Mouse (Mus musculus) midbrain, postnatal 0 days (tissue): ENCODE measurements at regions not wholly inside any gene's neighbourhood (a gene's known extent, or its start where the extent isn't known, plus 50 kb on each side); places are given as distances from the start of the nearest gene placed in this dataset.

Experiments
- ATAC-seq: fragments of 200-750 bp; cut with Nextera tagmentation; 2 replicates; pipeline ENCODE4 v1.8.0; 2017; ENCODE audit warnings: moderate number of reproducible peaks, mild to moderate bottlenecking, moderate TSS enrichment, moderate library complexity; ENCODE audit not compliant: low FRiP score
- DNase-seq: peaks from one replicate; pipeline ENCODE4 v3.0.0-alpha.2; 2015; ENCODE audit warnings: low spot score
- H3K27ac ChIP-seq: fragments of 300-500 bp; sonication (generic); 2 replicates; pipeline ENCODE4 v1.5.1; 2014; ENCODE audit warnings: low read depth, mild to moderate bottlenecking, low read length, mixed read lengths
- H3K27me3 ChIP-seq: fragments of 300-500 bp; sonication (generic); 2 replicates; pipeline ENCODE4 v1.6.1; 2014; ENCODE audit warnings: low read length, control low read depth, mixed read lengths; ENCODE audit not compliant: insufficient read depth
- H3K36me3 ChIP-seq: fragments of 300-500 bp; sonication (generic); 2 replicates; pipeline ENCODE4 v1.6.1; 2014; ENCODE audit warnings: low read length, control low read depth, mixed read lengths; ENCODE audit not compliant: insufficient read depth
- H3K4me1 ChIP-seq: fragments of 300-500 bp; sonication (generic); 2 replicates; pipeline ENCODE4 v1.6.1; 2014; ENCODE audit warnings: mild to moderate bottlenecking, control low read depth, antibody characterized with exemption, low read length, mixed read lengths; ENCODE audit not compliant: insufficient read depth
- H3K4me2 ChIP-seq: fragments of 300-500 bp; sonication (generic); 2 replicates; pipeline ENCODE4 v1.6.1; 2014; ENCODE audit warnings: low read depth, mild to moderate bottlenecking, low read length, mixed read lengths; ENCODE audit not compliant: poor library complexity, severe bottlenecking
- H3K4me3 ChIP-seq: fragments of 300-500 bp; sonication (generic); 2 replicates; pipeline ENCODE4 v1.5.1; 2014; ENCODE audit warnings: low read depth, mild to moderate bottlenecking, low read length, moderate library complexity
- H3K9ac ChIP-seq: fragments of 300-500 bp; sonication (generic); replicated peaks from 2 replicates; pipeline ENCODE4 v1.6.1; 2014; ENCODE audit warnings: mild to moderate bottlenecking, low read length, moderate library complexity, mixed read lengths; ENCODE audit not compliant: poor library complexity, severe bottlenecking
- H3K9me3 ChIP-seq: fragments of 300-500 bp; sonication (generic); 2 replicates; pipeline ENCODE4 v1.6.1; 2016; ENCODE audit warnings: low read length, control low read depth
- CTCF ChIP-seq: IDR thresholded peaks from 2 replicates; pipeline ENCODE4 v1.5.1; 2016; ENCODE audit warnings: antibody characterized with exemption, mild to moderate bottlenecking
- WGBS: fragments of 180-500 bp; shearing (Covaris S2); extraction: QIAGEN DNeasy Blood & Tissue Kit; methylation state at CpG from one replicate; pipeline ENCODE4 v1.1.7; 2014; 5-methylcytosine and 5-hydroxymethylcytosine counted together

DNA sequence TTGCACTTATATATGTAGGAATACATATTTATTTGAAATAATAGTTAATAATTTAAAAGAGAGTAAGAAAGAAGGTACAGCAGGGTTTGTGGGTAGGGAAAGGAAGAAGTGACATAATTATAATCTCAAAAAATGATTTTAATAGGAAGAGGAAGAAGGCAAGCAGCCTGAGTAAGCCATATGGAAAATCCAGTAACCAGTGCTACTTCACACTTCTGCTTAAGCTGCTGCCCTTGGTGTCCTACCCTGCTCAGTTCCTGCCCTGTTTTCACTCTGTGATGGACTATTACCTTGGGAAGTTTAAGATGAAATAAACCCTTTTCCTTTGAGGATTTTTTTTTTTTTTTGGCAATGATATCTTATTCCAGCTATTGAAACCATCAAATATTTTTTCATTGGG is 537.5 kb upstream of the Zeb2 start:
- TF ChIP-seq CTCF, result no peak
- ATAC-seq, result no peak

GRCm38 (mm10) chr2:45652977-45653376 is 535.8 kb upstream of the Zeb2 start:
- H3K9me3 ChIP-seq, result no peaks in the 10 kb centered on the region
- ATAC-seq (no peak), DNase-seq (no peak)
- H3K9ac ChIP-seq, result no peak overlapping the region
- H3K27me3 ChIP-seq, result no peaks in the 10 kb centered on the region
- H3K4me2 ChIP-seq, result no peak overlapping the region
- H3K4me1 ChIP-seq, result no peaks in the 10 kb centered on the region
- 78% methylated on average over 3 of the region's 3 CpGs for WGBS
- no peaks in the 10 kb centered on the region for H3K36me3 ChIP-seq
- H3K27ac ChIP-seq, result no peak overlapping the region
- no peak overlapping the region for H3K4me3 ChIP-seq
- no peak for TF ChIP-seq CTCF

More for the DNA sequence above, 537.5 kb upstream of the Zeb2 start:
- Histone ChIP-seq H3K27ac (no peak overlapping the region), H3K4me3 (no peak overlapping the region), H3K9me3 (no peaks in the 10 kb centered on the region), H3K36me3 (no peaks in the 10 kb centered on the region), H3K4me1 (no peaks in the 10 kb centered on the region), H3K4me2 (no peak overlapping the region), H3K9ac (no peak overlapping the region), H3K27me3 (no peaks in the 10 kb centered on the region)
- no peak for DNase-seq

DNA sequence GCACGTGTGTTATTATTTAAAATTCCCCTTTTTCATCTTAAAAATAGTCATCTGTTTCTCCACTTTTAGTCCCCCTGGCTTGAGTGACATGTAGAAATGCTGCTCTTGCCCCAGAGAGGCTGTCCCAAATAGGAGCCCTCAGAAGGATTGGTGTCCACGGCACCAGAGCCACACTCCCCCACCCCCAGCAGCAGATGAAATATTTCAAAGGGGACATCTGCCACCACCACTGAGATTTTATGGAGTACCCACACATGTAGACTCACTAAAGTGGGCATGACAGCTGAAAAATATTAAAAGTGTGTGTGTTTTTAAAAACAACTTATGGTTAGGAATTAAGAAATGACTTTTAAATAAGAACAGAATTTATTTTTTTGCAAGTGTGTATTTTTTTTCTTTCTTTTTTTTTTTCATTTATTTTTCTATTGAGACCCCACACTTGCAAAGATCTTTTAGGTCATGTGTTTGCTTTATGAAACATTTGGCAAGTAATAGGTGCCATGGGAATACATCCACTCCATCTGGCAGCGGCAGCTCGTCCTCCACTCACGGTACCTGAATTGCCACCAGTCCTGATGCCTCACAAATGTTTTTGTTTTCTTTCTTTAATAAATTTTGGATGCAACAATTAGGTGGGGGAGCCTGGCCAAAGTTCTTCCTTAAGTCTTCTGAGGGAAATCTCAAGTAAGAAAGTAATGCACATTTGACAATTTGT is 533.2 kb upstream of the Zeb2 start:
- H3K9ac ChIP-seq, result no peak overlapping the region
- H3K27me3 ChIP-seq, result no peaks in the 10 kb centered on the region
- no peak overlapping the region for H3K4me3 ChIP-seq
- H3K36me3 ChIP-seq, result no peaks in the 10 kb centered on the region
- no peak overlapping the region for H3K27ac ChIP-seq
- H3K4me2 ChIP-seq, result no peak overlapping the region
- H3K9me3 ChIP-seq, result no peaks in the 10 kb centered on the region
- no peak for DNase-seq
- ATAC-seq, result no peak
- H3K4me1 ChIP-seq, result no peaks in the 10 kb centered on the region
- TF ChIP-seq CTCF, result no peak
- WGBS, result 74% methylated on average over 5 of the region's 5 CpGs

GRCm38 (mm10) chr2:45647846-45648245 is 530.7 kb upstream of the Zeb2 start:
- H3K4me1 ChIP-seq, result no peaks in the 10 kb centered on the region
- WGBS, result 95% methylated on average over 3 of the region's 3 CpGs

DNA sequence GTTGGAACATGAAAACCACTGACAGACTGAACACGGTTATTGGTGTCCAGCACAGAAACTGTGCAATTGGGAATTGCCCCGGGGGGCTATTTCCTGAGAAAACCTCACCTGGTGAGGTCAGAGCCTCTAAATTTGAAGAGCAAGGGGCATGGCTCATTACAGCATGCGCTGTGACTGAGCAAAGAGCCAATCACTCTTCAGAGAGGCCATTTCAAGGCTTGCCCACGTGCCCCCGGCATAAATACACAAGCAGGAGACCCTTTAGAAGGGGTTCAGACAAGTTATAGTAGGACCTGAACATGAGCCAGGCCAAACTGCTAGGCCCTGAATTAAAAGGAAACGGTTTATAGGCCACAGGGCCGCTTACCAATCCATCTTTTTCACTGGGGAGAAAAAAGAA is 512.9 kb upstream of the Zeb2 start:
- no peak for TF ChIP-seq CTCF
- 73% methylated on average over 7 of the region's 7 CpGs for WGBS
- no peak overlapping the region for H3K4me2 ChIP-seq
- no peaks in the 10 kb centered on the region for H3K36me3 ChIP-seq
- H3K4me1 ChIP-seq, result no peaks in the 10 kb centered on the region
- no peaks in the 10 kb centered on the region for H3K9me3 ChIP-seq
- H3K9ac ChIP-seq, result no peak overlapping the region
- H3K4me3 ChIP-seq, result no peak overlapping the region
- H3K27me3 ChIP-seq, result no peaks in the 10 kb centered on the region
- DNase-seq (no peak), ATAC-seq (no peak)
- H3K27ac ChIP-seq, result no peak overlapping the region

More at GRCm38 (mm10) chr2:45647846-45648245, 530.7 kb upstream of the Zeb2 start:
- Histone ChIP-seq H3K9ac (no peak overlapping the region), H3K27me3 (no peaks in the 10 kb centered on the region), H3K4me2 (no peak overlapping the region), H3K4me3 (no peak overlapping the region), H3K9me3 (no peaks in the 10 kb centered on the region), H3K27ac (no peak overlapping the region), H3K36me3 (no peaks in the 10 kb centered on the region)
- no peak for TF ChIP-seq CTCF
- DNase-seq (no peak), ATAC-seq (no peak)

GRCm38 (mm10) chr2:45629616-45630015 is 512.4 kb upstream of the Zeb2 start:
- H3K27me3 ChIP-seq, result no peaks in the 10 kb centered on the region
- no peak for DNase-seq
- no peak overlapping the region for H3K4me3 ChIP-seq
- H3K4me1 ChIP-seq, result no peaks in the 10 kb centered on the region
- no peaks in the 10 kb centered on the region for H3K9me3 ChIP-seq
- 58% methylated on average over 3 of the region's 3 CpGs for WGBS
- H3K27ac ChIP-seq, result no peak overlapping the region
- no peak for ATAC-seq
- no peak overlapping the region for H3K4me2 ChIP-seq
- no peak for TF ChIP-seq CTCF
- H3K9ac ChIP-seq, result no peak overlapping the region
- no peaks in the 10 kb centered on the region for H3K36me3 ChIP-seq
